Mouse (Mus musculus): Measurements from ENCODE around the gene Snrpc. TPM values are rescaled to one million over a fixed set of nuclear protein-coding genes. Genes with fewer than 3 reads are reported as not detected.
A peak's percentile ranks its signal among the peaks of the same experiment; 100 is the strongest.
"Not testable (repeated sequence)": the region's sequence is repeated elsewhere in the genome, so short reads cannot be mapped to it uniquely, and the experiment has no call there.

Snrpc gene
- polyA plus RNA-seq (2016; fragmentation: Nextera tagmentation; extraction: Ambion mirVana): 266 and 331 TPM in 2 replicates

GRCm38 (mm10) chr17:27837850-27838249 is at the start of gene Snrpc:
Gene Snrpc (plus strand): TSS chr17:27838150.
- H3K27me3 ChIP-seq (ENCODE audit: insufficient read depth, poor library complexity, severe bottlenecking); H3K9me3 ChIP-seq; H3K4me1 ChIP-seq; H3K27ac ChIP-seq; DNase-seq (ENCODE audit: low spot score): not testable (repeated sequence)
- H3K36me3 ChIP-seq: peaks cover 12% of the 10 kb centered on the region; the same call in 1 of the 2 replicates
- 68% methylated on average over 4 of the region's 4 CpGs for WGBS
- peak within 1 kb of the TSS; percentile 87; the same call in 1 of the 2 replicates for H3K4me3 ChIP-seq

GRCm38 (mm10) chr17:27788456-27789172 is 49.3 kb upstream of the Snrpc start:
- Histone ChIP-seq H3K9me3 (no peaks in the 10 kb centered on the region), H3K4me1 (peaks cover 10% of the 10 kb centered on the region; the same call in 1 of the 2 replicates), H3K4me3 (no peak overlapping the region), H3K36me3 (peaks cover 39% of the 10 kb centered on the region), H3K27ac (no peak overlapping the region), H3K27me3 (ENCODE audit: insufficient read depth, poor library complexity, severe bottlenecking) (no peaks in the 10 kb centered on the region)
- WGBS: 88% methylated on average over 6 of the region's 6 CpGs
- DNase-seq (ENCODE audit: low spot score): no peak

GRCm38 (mm10) chr17:27790015-27790414 is 47.9 kb upstream of the Snrpc start:
- Histone ChIP-seq H3K27me3 (ENCODE audit: insufficient read depth, poor library complexity, severe bottlenecking) (no peaks in the 10 kb centered on the region), H3K4me3 (no peak overlapping the region), H3K27ac (no peak overlapping the region), H3K4me1 (peaks cover 10% of the 10 kb centered on the region; the same call in 1 of the 2 replicates), H3K9me3 (no peaks in the 10 kb centered on the region), H3K36me3 (peaks cover 25% of the 10 kb centered on the region)
- WGBS: 88% methylated on average over 5 of the region's 5 CpGs
- DNase-seq (ENCODE audit: low spot score): no peak

GRCm38 (mm10) chr17:27790976-27791375 is 47.0 kb upstream of the Snrpc start:
- WGBS: 87% methylated on average over 2 of the region's 2 CpGs
- no peaks in the 10 kb centered on the region for H3K27me3 ChIP-seq (ENCODE audit: insufficient read depth, poor library complexity, severe bottlenecking)
- no peak overlapping the region for H3K27ac ChIP-seq
- H3K9me3 ChIP-seq: no peaks in the 10 kb centered on the region
- H3K4me3 ChIP-seq: no peak overlapping the region
- peaks cover 17% of the 10 kb centered on the region for H3K36me3 ChIP-seq
- H3K4me1 ChIP-seq: peaks cover 11% of the 10 kb centered on the region
- DNase-seq (ENCODE audit: low spot score): no peak

GRCm38 (mm10) chr17:27791556-27791955 is 46.4 kb upstream of the Snrpc start:
- H3K4me1 ChIP-seq: peaks cover 17% of the 10 kb centered on the region
- peaks cover 15% of the 10 kb centered on the region for H3K36me3 ChIP-seq
- no peak for DNase-seq (ENCODE audit: low spot score)
- WGBS: 84% methylated on average over 2 of the region's 2 CpGs
- no peak overlapping the region for H3K27ac ChIP-seq
- no peaks in the 10 kb centered on the region for H3K9me3 ChIP-seq
- no peaks in the 10 kb centered on the region for H3K27me3 ChIP-seq (ENCODE audit: insufficient read depth, poor library complexity, severe bottlenecking)
- H3K4me3 ChIP-seq: no peak overlapping the region

- WGBS: 76% methylated on average over 4 of the region's 4 CpGs
- Histone ChIP-seq H3K4me1 (peaks cover 27% of the 10 kb centered on the region), H3K9me3 (no peaks in the 10 kb centered on the region), H3K4me3 (no peak overlapping the region), H3K27ac (no peak overlapping the region), H3K27me3 (ENCODE audit: insufficient read depth, poor library complexity, severe bottlenecking) (no peaks in the 10 kb centered on the region), H3K36me3 (peaks cover 15% of the 10 kb centered on the region)
- DNase-seq (ENCODE audit: low spot score): no peak
Observed at GRCm38 (mm10) chr17:27792516-27792915, 45.4 kb upstream of the Snrpc start.

GRCm38 (mm10) chr17:27793144-27793543 is 44.8 kb upstream of the Snrpc start:
- DNase-seq (ENCODE audit: low spot score): no peak
- 88% methylated on average over 6 of the region's 6 CpGs for WGBS

GRCm38 (mm10) chr17:27796780-27797179 is 41.2 kb upstream of the Snrpc start:
- Histone ChIP-seq H3K9me3 (no peaks in the 10 kb centered on the region), H3K27ac (peak overlapping the region; percentile 73), H3K27me3 (ENCODE audit: insufficient read depth, poor library complexity, severe bottlenecking) (no peaks in the 10 kb centered on the region), H3K4me3 (peak overlapping the region; percentile 45), H3K36me3 (peaks cover 5% of the 10 kb centered on the region), H3K4me1 (peaks cover 47% of the 10 kb centered on the region)
- 44% methylated on average over 6 of the region's 6 CpGs for WGBS
- DNase-seq (ENCODE audit: low spot score): no peak

More at GRCm38 (mm10) chr17:27793144-27793543, 44.8 kb upstream of the Snrpc start:
- H3K27me3 ChIP-seq (ENCODE audit: insufficient read depth, poor library complexity, severe bottlenecking): no peaks in the 10 kb centered on the region
- peaks cover 33% of the 10 kb centered on the region for H3K4me1 ChIP-seq
- H3K36me3 ChIP-seq: peaks cover 13% of the 10 kb centered on the region
- H3K9me3 ChIP-seq: no peaks in the 10 kb centered on the region
- H3K4me3 ChIP-seq: no peak overlapping the region
- H3K27ac ChIP-seq: no peak overlapping the region

- H3K27me3 ChIP-seq (ENCODE audit: insufficient read depth, poor library complexity, severe bottlenecking): no peaks in the 10 kb centered on the region
- peak overlapping the region; percentile 73 for H3K27ac ChIP-seq
- H3K4me3 ChIP-seq: peak overlapping the region; percentile 45
- peak; percentile 83 for DNase-seq (ENCODE audit: low spot score)
- no peaks in the 10 kb centered on the region for H3K9me3 ChIP-seq
- H3K4me1 ChIP-seq: peaks cover 47% of the 10 kb centered on the region
- H3K36me3 ChIP-seq: peaks cover 5% of the 10 kb centered on the region
- 30% methylated on average over 11 of the region's 11 CpGs for WGBS
Observed at GRCm38 (mm10) chr17:27797341-27797872, 40.5 kb upstream of the Snrpc start.

GRCm38 (mm10) chr17:27799771-27800584 is 38.0 kb upstream of the Snrpc start:
- Histone ChIP-seq H3K9me3 (no peaks in the 10 kb centered on the region), H3K36me3 (no peaks in the 10 kb centered on the region), H3K4me3 (no peak overlapping the region), H3K27me3 (ENCODE audit: insufficient read depth, poor library complexity, severe bottlenecking) (no peaks in the 10 kb centered on the region), H3K4me1 (peaks cover 52% of the 10 kb centered on the region), H3K27ac (peak overlapping the region; percentile 82)
- no peak for DNase-seq (ENCODE audit: low spot score)
- 49% methylated on average over 16 of the region's 16 CpGs for WGBS

- no peak for DNase-seq (ENCODE audit: low spot score)
- no peaks in the 10 kb centered on the region for H3K36me3 ChIP-seq
- 0 out of 2 replicates have a peak overlapping the region, but pooled peaks have one; percentile 13 for H3K27ac ChIP-seq
- whole genome bisulfite sequencing: 82% methylated on average over 9 of the region's 9 CpGs
- no peak overlapping the region for H3K4me3 ChIP-seq
- no peaks in the 10 kb centered on the region for H3K9me3 ChIP-seq
- peaks cover 55% of the 10 kb centered on the region for H3K4me1 ChIP-seq
- no peaks in the 10 kb centered on the region for H3K27me3 ChIP-seq (ENCODE audit: insufficient read depth, poor library complexity, severe bottlenecking)
Observed at GRCm38 (mm10) chr17:27800710-27801648, 37.0 kb upstream of the Snrpc start.

- Histone ChIP-seq H3K27me3 (ENCODE audit: insufficient read depth, poor library complexity, severe bottlenecking) (no peaks in the 10 kb centered on the region), H3K4me1 (peaks cover 39% of the 10 kb centered on the region), H3K4me3 (no peak overlapping the region), H3K9me3 (no peaks in the 10 kb centered on the region), H3K36me3 (no peaks in the 10 kb centered on the region), H3K27ac (no peak overlapping the region)
- 73% methylated on average over 4 of the region's 4 CpGs for WGBS
- DNase-seq (ENCODE audit: low spot score): no peak
Observed at GRCm38 (mm10) chr17:27803752-27804151, 34.2 kb upstream of the Snrpc start.
